Mouse (Mus musculus): ENCODE results near the gene Hoxa1. TPM values are rescaled to one million over a fixed set of nuclear protein-coding genes. Genes with fewer than 3 reads are reported as not detected.
A peak's percentile ranks its signal among the peaks of the same experiment; 100 is the strongest.

Gene Hoxa1
- polyA plus RNA-seq, 1 experiment from 2014 or later, result 0.31 TPM

DNA sequence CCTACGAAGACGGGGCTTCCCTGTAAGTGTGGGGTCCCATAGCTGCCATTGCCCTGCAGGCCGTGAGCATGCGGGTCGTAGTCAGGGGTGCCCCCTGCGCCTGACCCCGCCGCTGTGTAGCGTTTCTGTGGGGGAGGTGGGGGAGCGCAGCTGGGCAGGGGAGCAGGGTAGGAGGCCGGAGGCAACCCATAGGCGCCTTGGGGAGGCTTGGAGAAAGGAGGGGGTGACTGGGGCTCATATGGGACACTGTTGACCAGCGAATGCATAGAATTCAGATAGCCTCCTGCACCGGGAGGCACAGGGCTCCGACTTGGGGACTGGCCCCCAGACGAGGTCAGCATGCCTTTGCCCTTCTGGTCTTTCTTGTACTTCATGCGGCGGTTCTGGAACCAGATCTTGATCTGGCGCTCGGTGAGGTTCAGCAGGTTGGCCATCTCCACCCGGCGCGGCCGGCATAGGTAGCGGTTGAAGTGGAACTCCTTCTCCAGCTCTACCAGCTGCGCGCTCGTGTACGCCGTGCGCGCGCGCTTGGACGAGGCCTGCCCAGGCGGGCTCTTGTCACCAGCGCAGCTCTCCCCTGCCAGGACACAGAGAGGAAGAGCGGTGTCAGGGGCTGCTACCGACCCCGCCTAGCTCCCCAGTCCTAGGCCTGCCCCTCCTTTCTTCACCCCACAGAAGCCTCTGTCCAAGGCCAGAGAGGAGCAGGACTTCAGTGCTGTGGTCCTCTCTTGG, 12.2 kb upstream of the Hoxa1 start:
- H3K4me3 ChIP-seq (replicated peaks), result no peak overlapping the region
- peak; percentile 69 for ATAC-seq (ENCODE audit: insufficient read depth)
- WGBS (ENCODE audit: insufficient replicate concordance), result 10% methylated on average over 40 of the region's 40 CpGs
- peaks cover 99% of the 10 kb centered on the region for H3K27me3 ChIP-seq
- no peak overlapping the region for H3K9ac ChIP-seq
- peaks cover 8% of the 10 kb centered on the region; the same call in 1 of the 2 replicates for H3K4me1 ChIP-seq (replicated peaks)
- no peaks in the 10 kb centered on the region for H3K36me3 ChIP-seq (replicated peaks)
- H3K9me3 ChIP-seq (replicated peaks), result no peaks in the 10 kb centered on the region
- H3K27ac ChIP-seq (replicated peaks), result peak overlapping the region; percentile 29; the same call in 1 of the 2 replicates
- H3K4me2 ChIP-seq, result peak overlapping the region; percentile 23

DNA sequence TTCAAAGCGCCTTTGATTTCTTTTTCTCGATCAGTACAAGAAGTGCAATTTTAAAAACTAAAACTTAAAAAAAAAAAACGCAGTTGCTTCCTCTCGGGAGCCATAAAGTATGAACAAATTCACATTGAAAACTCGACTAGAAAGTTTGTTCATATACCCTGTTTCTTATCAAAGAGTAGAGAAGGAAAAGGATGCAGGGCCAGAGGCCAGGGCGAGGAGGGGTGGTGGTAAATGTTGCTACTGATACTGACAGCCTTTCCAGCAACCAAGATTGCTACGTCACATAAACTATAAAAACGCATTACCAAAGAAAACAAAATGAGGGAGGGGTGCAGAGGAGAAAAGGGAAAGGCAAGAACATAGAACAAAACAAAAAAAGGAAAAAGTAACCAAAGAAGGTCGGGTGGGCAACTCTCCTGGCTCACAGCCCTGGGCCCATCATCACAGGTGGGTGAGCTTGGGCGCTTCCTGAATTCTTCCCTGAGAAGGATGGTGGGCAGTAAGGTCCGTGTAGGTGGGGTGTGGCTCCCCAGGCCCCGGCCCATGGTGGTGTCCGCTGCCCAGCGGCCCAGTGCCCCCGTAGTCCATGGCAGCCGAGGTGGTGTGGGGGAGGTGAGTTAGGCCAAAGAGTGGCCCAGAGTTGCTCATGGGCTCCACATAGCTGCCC, 11.5 kb upstream of the Hoxa1 start:
- Histone ChIP-seq H3K27me3 (peaks cover 99% of the 10 kb centered on the region), H3K9me3 (replicated peaks) (no peaks in the 10 kb centered on the region), H3K4me1 (replicated peaks) (peaks cover 8% of the 10 kb centered on the region; the same call in 1 of the 2 replicates), H3K4me3 (replicated peaks) (no peak overlapping the region), H3K27ac (replicated peaks) (0 out of 2 replicates have a peak overlapping the region, but pooled peaks have one; percentile 29), H3K9ac (no peak overlapping the region), H3K4me2 (no peak overlapping the region), H3K36me3 (replicated peaks) (no peaks in the 10 kb centered on the region)
- WGBS (ENCODE audit: insufficient replicate concordance), result 36% methylated on average over 16 of the region's 16 CpGs
- ATAC-seq (ENCODE audit: insufficient read depth), result no peak

DNA sequence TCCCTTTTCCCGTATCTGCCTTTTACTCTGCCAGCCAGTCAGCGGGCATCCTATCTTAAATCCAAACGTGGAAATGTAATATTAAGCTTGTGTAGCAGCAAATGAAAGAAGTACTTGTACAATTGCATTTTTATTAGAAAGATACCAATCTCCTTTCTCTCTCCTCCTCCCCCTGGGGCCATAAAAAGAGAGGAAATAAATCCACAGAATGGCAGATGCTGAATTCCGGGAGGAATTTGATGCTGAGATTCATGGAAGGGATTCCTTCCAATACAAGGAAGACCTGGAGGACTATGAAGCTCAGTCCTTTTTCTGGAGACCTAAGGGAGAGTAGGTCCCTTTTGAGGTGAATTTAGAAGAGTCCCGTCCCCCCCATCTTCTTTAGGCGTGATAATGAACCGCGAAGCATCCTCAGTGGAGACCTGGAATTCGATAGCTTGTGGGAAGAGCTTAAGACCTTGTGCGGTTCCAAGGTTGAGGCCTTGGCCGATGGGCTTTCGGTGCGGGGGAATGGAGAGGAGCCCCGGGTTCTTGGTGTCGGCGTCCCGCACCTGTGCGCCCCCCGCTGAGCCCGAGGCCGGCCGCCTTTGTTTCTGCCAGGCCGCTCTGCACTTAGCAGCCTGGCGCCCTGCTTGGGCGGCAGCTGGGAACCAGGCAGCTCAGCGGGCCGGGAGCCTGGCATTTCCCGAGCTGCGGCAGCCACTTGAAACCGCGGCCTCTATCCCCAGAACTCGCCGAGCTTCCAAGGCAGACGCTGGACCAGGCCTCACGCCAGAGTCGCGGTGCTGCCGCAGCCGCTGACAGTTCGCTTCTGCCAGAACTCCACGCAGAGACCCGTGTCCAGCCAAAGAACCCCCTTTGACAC, 10.3 kb upstream of the Hoxa1 start:
- Histone ChIP-seq H3K4me3 (replicated peaks) (no peak overlapping the region), H3K9me3 (replicated peaks) (no peaks in the 10 kb centered on the region), H3K36me3 (replicated peaks) (no peaks in the 10 kb centered on the region), H3K9ac (no peak overlapping the region), H3K27me3 (peaks cover 100% of the 10 kb centered on the region), H3K27ac (replicated peaks) (no peak overlapping the region), H3K4me2 (peak overlapping the region; percentile 23; the same call in 1 of the 2 replicates), H3K4me1 (replicated peaks) (peaks cover 8% of the 10 kb centered on the region; the same call in 1 of the 2 replicates)
- no peak for ATAC-seq (ENCODE audit: insufficient read depth)
- WGBS (ENCODE audit: insufficient replicate concordance), result 26% methylated on average over 42 of the region's 42 CpGs

DNA sequence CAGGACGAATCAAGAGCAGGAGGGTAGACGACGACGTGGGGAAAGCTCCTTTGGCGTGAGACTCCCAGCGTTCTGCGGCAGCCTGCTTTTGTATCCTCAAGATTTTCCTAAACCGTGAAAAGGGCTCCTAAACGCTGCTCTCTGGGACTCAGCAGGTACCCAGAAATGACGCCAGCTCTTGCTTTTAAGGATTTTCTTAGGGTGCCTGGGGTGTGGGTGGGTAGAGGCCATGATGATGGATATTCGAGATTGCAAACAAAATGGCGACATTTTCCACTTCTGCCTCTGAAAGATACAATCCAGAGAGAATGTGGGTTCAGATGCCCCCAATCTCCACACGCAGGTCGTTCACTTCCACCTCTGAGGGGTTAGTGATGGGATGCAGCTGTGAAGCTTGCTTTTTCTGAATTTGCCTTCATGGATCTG, 9.6 kb upstream of the Hoxa1 start:
- H3K9me3 ChIP-seq (replicated peaks), result no peaks in the 10 kb centered on the region
- no peak for ATAC-seq (ENCODE audit: insufficient read depth)
- no peak overlapping the region for H3K9ac ChIP-seq
- no peak overlapping the region for H3K27ac ChIP-seq (replicated peaks)
- no peak overlapping the region for H3K4me3 ChIP-seq (replicated peaks)
- peaks cover 7% of the 10 kb centered on the region; the same call in 1 of the 2 replicates for H3K4me1 ChIP-seq (replicated peaks)
- no peak overlapping the region for H3K4me2 ChIP-seq
- no peaks in the 10 kb centered on the region for H3K36me3 ChIP-seq (replicated peaks)
- 28% methylated on average over 14 of the region's 14 CpGs for WGBS (ENCODE audit: insufficient replicate concordance)
- H3K27me3 ChIP-seq, result peaks cover 100% of the 10 kb centered on the region

GRCm38 (mm10) chr6:52167176-52167575, 9.1 kb upstream of the Hoxa1 start:
- Histone ChIP-seq H3K9ac (no peak overlapping the region), H3K4me2 (no peak overlapping the region), H3K27ac (replicated peaks) (0 out of 2 replicates have a peak overlapping the region, but pooled peaks have one; percentile 11), H3K36me3 (replicated peaks) (no peaks in the 10 kb centered on the region), H3K4me1 (replicated peaks) (peaks cover 1% of the 10 kb centered on the region; the same call in 1 of the 2 replicates), H3K27me3 (peaks cover 99% of the 10 kb centered on the region), H3K4me3 (replicated peaks) (no peak overlapping the region), H3K9me3 (replicated peaks) (no peaks in the 10 kb centered on the region)
- 33% methylated on average over 1 of the region's 1 CpGs for WGBS (ENCODE audit: insufficient replicate concordance)
- ATAC-seq (ENCODE audit: insufficient read depth), result no peak

- Histone ChIP-seq H3K27me3 (peaks cover 99% of the 10 kb centered on the region), H3K9ac (no peak overlapping the region), H3K27ac (replicated peaks) (0 out of 2 replicates have a peak overlapping the region, but pooled peaks have one; percentile 11), H3K4me2 (no peak overlapping the region), H3K4me3 (replicated peaks) (no peak overlapping the region), H3K4me1 (replicated peaks) (no peaks in the 10 kb centered on the region; the same call in 1 of the 2 replicates), H3K9me3 (replicated peaks) (no peaks in the 10 kb centered on the region), H3K36me3 (replicated peaks) (no peaks in the 10 kb centered on the region)
- ATAC-seq (ENCODE audit: insufficient read depth), result no peak
- WGBS (ENCODE audit: insufficient replicate concordance), result 9% methylated on average over 4 of the region's 4 CpGs
Observed at GRCm38 (mm10) chr6:52166431-52167077, 8.4 kb upstream of the Hoxa1 start.

DNA sequence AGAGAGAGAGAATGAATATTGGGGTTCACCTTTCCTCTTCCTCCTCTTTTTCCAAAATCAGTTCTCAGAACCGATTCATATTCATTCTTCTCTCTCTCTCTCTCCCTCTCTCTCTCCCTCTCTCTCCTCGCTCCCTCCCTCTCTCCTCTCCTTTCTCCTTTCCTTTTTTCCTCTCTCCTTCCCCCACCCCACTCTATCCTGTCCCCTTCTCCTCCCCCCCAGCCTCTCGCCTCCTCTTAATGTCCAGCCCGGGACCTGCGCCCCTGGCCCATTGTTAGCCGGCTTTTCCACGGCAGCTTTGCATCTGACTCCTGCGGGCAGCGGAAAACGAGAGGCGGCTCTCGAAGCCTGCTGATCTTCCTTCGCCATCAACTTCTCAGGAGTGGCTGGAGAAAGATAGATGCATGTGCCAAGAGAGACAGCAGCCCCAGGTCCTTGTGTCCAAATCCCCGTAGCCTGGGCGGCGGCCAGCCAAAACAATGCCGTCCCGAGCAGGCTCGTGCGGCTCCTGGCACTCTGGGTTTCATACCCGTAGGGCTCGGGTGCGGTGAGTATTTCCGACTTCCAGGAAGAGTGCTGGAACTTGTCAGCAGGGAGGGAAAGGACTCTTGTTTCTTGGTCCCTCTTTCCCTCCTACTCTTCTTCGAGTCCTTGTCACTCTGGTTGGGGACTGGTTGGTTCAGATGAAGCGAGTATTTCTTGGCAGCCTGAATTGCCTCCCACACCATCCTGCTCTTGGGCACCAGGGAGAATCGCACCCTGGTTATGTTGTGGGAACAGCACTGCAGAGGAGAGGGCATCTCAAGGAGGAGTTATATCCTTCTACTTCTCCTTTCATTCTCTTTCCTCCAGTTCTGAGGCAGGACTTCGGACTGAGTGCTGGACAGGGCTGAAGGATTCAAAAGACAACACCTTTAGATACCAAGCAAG, 7.6 kb upstream of the Hoxa1 start:
- no peaks in the 10 kb centered on the region for H3K36me3 ChIP-seq (replicated peaks)
- no peaks in the 10 kb centered on the region; the same call in 1 of the 2 replicates for H3K4me1 ChIP-seq (replicated peaks)
- no peak overlapping the region for H3K9ac ChIP-seq
- no peak overlapping the region for H3K27ac ChIP-seq (replicated peaks)
- H3K27me3 ChIP-seq, result peaks cover 98% of the 10 kb centered on the region
- H3K9me3 ChIP-seq (replicated peaks), result no peaks in the 10 kb centered on the region
- 3% methylated on average over 28 of the region's 28 CpGs for WGBS (ENCODE audit: insufficient replicate concordance)
- H3K4me3 ChIP-seq (replicated peaks), result no peak overlapping the region
- 0 out of 2 replicates have a peak overlapping the region, but pooled peaks have one; percentile 0 for H3K4me2 ChIP-seq
- ATAC-seq (ENCODE audit: insufficient read depth), result no peak

- H3K9me3 ChIP-seq (replicated peaks), result no peaks in the 10 kb centered on the region
- peak within 1 kb of the TSS; percentile 45; the same call in 1 of the 2 replicates for H3K27ac ChIP-seq (replicated peaks)
- 1% methylated on average over 25 of the region's 25 CpGs for WGBS (ENCODE audit: insufficient replicate concordance)
- no peak for ATAC-seq (ENCODE audit: insufficient read depth)
- H3K4me3 ChIP-seq (replicated peaks), result peak within 1 kb of the TSS; percentile 29; the same call in 1 of the 2 replicates
- H3K27me3 ChIP-seq, result peaks cover 98% of the 10 kb centered on the region
- no peak within 1 kb of the TSS for H3K9ac ChIP-seq
- no peaks in the 10 kb centered on the region for H3K36me3 ChIP-seq (replicated peaks)
- no peaks in the 10 kb centered on the region; the same call in 1 of the 2 replicates for H3K4me1 ChIP-seq (replicated peaks)
- H3K4me2 ChIP-seq, result peak within 1 kb of the TSS; percentile 39
Observed at GRCm38 (mm10) chr6:52164626-52165440, 6.7 kb upstream of the Hoxa1 start, which contains the start of gene Hoxa2. Gene Hoxa2, minus strand, starts transcription at chr6:52164831.

DNA sequence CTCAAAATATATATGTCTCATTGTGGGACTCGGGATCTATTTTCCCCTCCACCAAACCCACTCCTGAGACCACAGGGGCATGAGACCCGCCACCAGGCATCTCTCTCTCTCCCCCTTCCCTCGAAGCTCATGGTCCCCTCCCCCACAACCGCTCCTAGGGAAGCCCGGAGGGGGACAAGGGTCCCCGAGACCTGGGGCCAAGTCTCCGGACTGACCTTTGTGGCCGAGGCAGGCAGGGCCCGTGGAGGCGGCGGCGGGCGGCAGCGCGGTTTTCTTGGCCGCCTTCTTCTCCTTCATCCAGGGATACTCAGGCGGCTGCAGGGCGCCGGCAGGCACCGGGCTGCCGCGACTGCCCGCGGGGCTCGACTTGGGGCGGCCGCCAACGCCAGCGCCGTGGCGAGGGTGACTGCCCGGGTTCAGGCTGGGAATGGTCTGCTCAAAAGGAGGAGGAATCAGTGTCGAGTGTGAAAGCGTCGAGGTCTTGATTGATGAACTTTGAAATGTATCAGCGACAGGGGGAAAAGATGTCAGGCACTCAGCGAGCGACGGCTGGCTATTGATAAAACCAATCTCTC, 6.0 kb upstream of the Hoxa1 start:
- peak overlapping the region; percentile 29; the same call in 1 of the 2 replicates for H3K4me3 ChIP-seq (replicated peaks)
- H3K4me2 ChIP-seq, result peak overlapping the region; percentile 39
- H3K9me3 ChIP-seq (replicated peaks), result no peaks in the 10 kb centered on the region
- ATAC-seq (ENCODE audit: insufficient read depth), result no peak
- H3K9ac ChIP-seq, result no peak overlapping the region
- no peaks in the 10 kb centered on the region; the same call in 1 of the 2 replicates for H3K4me1 ChIP-seq (replicated peaks)
- peaks cover 98% of the 10 kb centered on the region for H3K27me3 ChIP-seq
- no peaks in the 10 kb centered on the region for H3K36me3 ChIP-seq (replicated peaks)
- H3K27ac ChIP-seq (replicated peaks), result peak overlapping the region; percentile 45; the same call in 1 of the 2 replicates
- 1% methylated on average over 39 of the region's 39 CpGs for WGBS (ENCODE audit: insufficient replicate concordance)

Measured in liver, embryonic 15.5 days (tissue).